Mouse (Mus musculus): ENCODE measurements at regions not wholly inside any gene's neighbourhood (a gene's known extent, or its start where the extent isn't known, plus 50 kb on each side); places are given as distances from the start of the nearest gene placed in this dataset.

GRCm38 (mm10) chr3:104287900-104288299 is 67.7 kb upstream of the Magi3 start:
- Histone ChIP-seq H3K9ac (ENCODE audit: low read length) (no peak overlapping the region), H3K4me3 (ENCODE audit: low read depth, low read length) (no peak overlapping the region), H3K4me1 (ENCODE audit: control insufficient read depth, insufficient read depth, low read length) (no peaks in the 10 kb centered on the region), H3K4me2 (ENCODE audit: low read length) (no peak overlapping the region), H3K36me3 (ENCODE audit: control insufficient read depth, insufficient read depth, low read length) (no peaks in the 10 kb centered on the region), H3K9me3 (replicated peaks; ENCODE audit: control insufficient read depth, low read length) (no peaks in the 10 kb centered on the region), H3K27me3 (replicated peaks; ENCODE audit: control insufficient read depth, insufficient read depth, low read length) (no peaks in the 10 kb centered on the region), H3K27ac (ENCODE audit: low read depth, low read length) (no peak overlapping the region)
- ATAC-seq (no peak), DNase-seq (ENCODE audit: low spot score) (no peak)

- no peak overlapping the region for H3K4me3 ChIP-seq (ENCODE audit: low read depth, low read length)
- no peak overlapping the region for H3K9ac ChIP-seq (ENCODE audit: low read length)
- no peaks in the 10 kb centered on the region for H3K4me1 ChIP-seq (ENCODE audit: control insufficient read depth, insufficient read depth, low read length)
- no peaks in the 10 kb centered on the region for H3K9me3 ChIP-seq (replicated peaks; ENCODE audit: control insufficient read depth, low read length)
- ATAC-seq: no peak
- H3K27ac ChIP-seq (ENCODE audit: low read depth, low read length): no peak overlapping the region
- DNase-seq (ENCODE audit: low spot score): no peak
- no peaks in the 10 kb centered on the region for H3K36me3 ChIP-seq (ENCODE audit: control insufficient read depth, insufficient read depth, low read length)
- no peak overlapping the region for H3K4me2 ChIP-seq (ENCODE audit: low read length)
- no peaks in the 10 kb centered on the region for H3K27me3 ChIP-seq (replicated peaks; ENCODE audit: control insufficient read depth, insufficient read depth, low read length)
- 93% methylated on average over 2 of the region's 2 CpGs for WGBS
These were observed 64.8 kb upstream of the Magi3 start for GRCm38 (mm10) chr3:104284961-104285360.

- H3K9me3 ChIP-seq (replicated peaks; ENCODE audit: control insufficient read depth, low read length): no peaks in the 10 kb centered on the region
- no peaks in the 10 kb centered on the region for H3K27me3 ChIP-seq (replicated peaks; ENCODE audit: control insufficient read depth, insufficient read depth, low read length)
- H3K4me3 ChIP-seq (ENCODE audit: low read depth, low read length): no peak overlapping the region
- no peak for DNase-seq (ENCODE audit: low spot score)
- H3K4me2 ChIP-seq (ENCODE audit: low read length): no peak overlapping the region
- H3K27ac ChIP-seq (ENCODE audit: low read depth, low read length): no peak overlapping the region
- no peak for ATAC-seq
- H3K4me1 ChIP-seq (ENCODE audit: control insufficient read depth, insufficient read depth, low read length): no peaks in the 10 kb centered on the region
- no peaks in the 10 kb centered on the region for H3K36me3 ChIP-seq (ENCODE audit: control insufficient read depth, insufficient read depth, low read length)
- 83% methylated on average over 5 of the region's 5 CpGs for WGBS
- H3K9ac ChIP-seq (ENCODE audit: low read length): no peak overlapping the region
These were observed 63.7 kb upstream of the Magi3 start for GRCm38 (mm10) chr3:104283855-104284254.

- ATAC-seq: no peak
- Histone ChIP-seq H3K36me3 (ENCODE audit: control insufficient read depth, insufficient read depth, low read length) (no peaks in the 10 kb centered on the region), H3K27ac (ENCODE audit: low read depth, low read length) (no peak overlapping the region), H3K9me3 (replicated peaks; ENCODE audit: control insufficient read depth, low read length) (no peaks in the 10 kb centered on the region), H3K4me2 (ENCODE audit: low read length) (no peak overlapping the region), H3K27me3 (replicated peaks; ENCODE audit: control insufficient read depth, insufficient read depth, low read length) (no peaks in the 10 kb centered on the region), H3K9ac (ENCODE audit: low read length) (no peak overlapping the region), H3K4me1 (ENCODE audit: control insufficient read depth, insufficient read depth, low read length) (no peaks in the 10 kb centered on the region), H3K4me3 (ENCODE audit: low read depth, low read length) (no peak overlapping the region)
- no peak for DNase-seq (ENCODE audit: low spot score)
- WGBS: 84% methylated on average over 6 of the region's 6 CpGs
These were observed 59.3 kb upstream of the Magi3 start for GRCm38 (mm10) chr3:104279505-104279904.

GRCm38 (mm10) chr3:104274718-104275302 is 54.6 kb upstream of the Magi3 start:
- no peak overlapping the region for H3K4me3 ChIP-seq (ENCODE audit: low read depth, low read length)
- no peak overlapping the region for H3K4me2 ChIP-seq (ENCODE audit: low read length)
- no peak for DNase-seq (ENCODE audit: low spot score)
- ATAC-seq: no peak
- no peaks in the 10 kb centered on the region for H3K4me1 ChIP-seq (ENCODE audit: control insufficient read depth, insufficient read depth, low read length)
- no peaks in the 10 kb centered on the region for H3K36me3 ChIP-seq (ENCODE audit: control insufficient read depth, insufficient read depth, low read length)
- H3K27ac ChIP-seq (ENCODE audit: low read depth, low read length): no peak overlapping the region
- no peaks in the 10 kb centered on the region for H3K9me3 ChIP-seq (replicated peaks; ENCODE audit: control insufficient read depth, low read length)
- H3K27me3 ChIP-seq (replicated peaks; ENCODE audit: control insufficient read depth, insufficient read depth, low read length): no peaks in the 10 kb centered on the region
- no peak overlapping the region for H3K9ac ChIP-seq (ENCODE audit: low read length)
- 18% methylated on average over 1 of the region's 1 CpGs for WGBS

- H3K9ac ChIP-seq (ENCODE audit: low read length): no peak overlapping the region
- no peaks in the 10 kb centered on the region for H3K4me1 ChIP-seq (ENCODE audit: control insufficient read depth, insufficient read depth, low read length)
- DNase-seq (ENCODE audit: low spot score) (no peak), ATAC-seq (no peak)
- H3K36me3 ChIP-seq (ENCODE audit: control insufficient read depth, insufficient read depth, low read length): no peaks in the 10 kb centered on the region
- no peak overlapping the region for H3K4me2 ChIP-seq (ENCODE audit: low read length)
- H3K27me3 ChIP-seq (replicated peaks; ENCODE audit: control insufficient read depth, insufficient read depth, low read length): no peaks in the 10 kb centered on the region
- no peak overlapping the region for H3K27ac ChIP-seq (ENCODE audit: low read depth, low read length)
- H3K9me3 ChIP-seq (replicated peaks; ENCODE audit: control insufficient read depth, low read length): no peaks in the 10 kb centered on the region
- no peak overlapping the region for H3K4me3 ChIP-seq (ENCODE audit: low read depth, low read length)
These were observed 53.9 kb upstream of the Magi3 start for GRCm38 (mm10) chr3:104274084-104274483.
